Mouse (Mus musculus) lung, adult 2 months (tissue): ENCODE results near the gene Hibch. TPM values are rescaled to one million over a fixed set of nuclear protein-coding genes. Genes with fewer than 3 reads are reported as not detected.
"Not testable (repeated sequence)": the region's sequence is repeated elsewhere in the genome, so short reads cannot be mapped to it uniquely, and the experiment has no call there.

Experiments used
- DNase-seq: peaks from one replicate; pipeline ENCODE4 v3.0.0; 2022
- H3K4me1 ChIP-seq: fragments of 200-500 bp; 2 replicates; pipeline ENCODE4 v1.6.1; 2011; ENCODE audit warnings: low read length; ENCODE audit not compliant: control insufficient read depth, insufficient read depth
- H3K4me3 ChIP-seq: fragments of 200-500 bp; replicated peaks from 2 replicates; pipeline ENCODE3; 2011; ENCODE audit warnings: low read depth, mild to moderate bottlenecking, control low read depth, low read length; ENCODE audit errors: extremely low read depth
- CTCF ChIP-seq: fragments of 200-500 bp; IDR thresholded peaks from 2 replicates; pipeline ENCODE4 v1.5.1; 2011; ENCODE audit warnings: mild to moderate bottlenecking, low read length, control low read depth; ENCODE audit not compliant: insufficient read depth
- POLR2A ChIP-seq: fragments of 200-500 bp; IDR thresholded peaks from 2 replicates; pipeline ENCODE4 v1.6.1; 2011; ENCODE audit warnings: low read depth, mild to moderate bottlenecking, control low read depth, low read length, borderline replicate concordance; ENCODE audit errors: extremely low read depth
- WGBS: fragments of 180-500 bp; shearing (Covaris S2); methylation state at CpG from one replicate; pipeline ENCODE4 v1.1.7; 2018; 5-methylcytosine and 5-hydroxymethylcytosine counted together
- polyA plus RNA-seq: library from polyadenylated mRNA; depleted of rRNA; stranded (reverse); fragments of >200 nt; gene quantifications from 2 replicates; pipeline ENCODE4 v1.2.3, GENCODE M21; 2012

Hibch gene
- polyA plus RNA-seq, 1 experiment: 18.3 TPM

- WGBS: 15% methylated on average over 13 of the region's 13 CpGs
- H3K4me1 ChIP-seq: peaks cover 7% of the 10 kb centered on the region
- peak; percentile 10 for DNase-seq
- H3K4me3 ChIP-seq: peak overlapping the region; percentile 76
- TF ChIP-seq CTCF (no peak), POLR2A (no peak)
Observed at GRCm38 (mm10) chr1:52816232-52816891, 28.4 kb upstream of the Hibch start.

- DNase-seq: peak; percentile 87
- WGBS: under 1% methylated on average over 58 of the region's 59 CpGs
- TF ChIP-seq CTCF (peak; percentile 70), POLR2A (peak; percentile 41; the same call in 1 of the 2 replicates)
- Histone ChIP-seq H3K4me3 (peak within 1 kb of the TSS; percentile 76), H3K4me1 (peaks cover 7% of the 10 kb centered on the region)
Observed at GRCm38 (mm10) chr1:52816910-52817812, 27.6 kb upstream of the Hibch start, which contains the start of gene Inpp1. Gene Inpp1 (minus strand): TSS chr1:52817688.

- Histone ChIP-seq H3K4me1 (peaks cover 7% of the 10 kb centered on the region), H3K4me3 (peak overlapping the region; percentile 76)
- 4% methylated on average over 7 of the region's 7 CpGs for WGBS
- DNase-seq: no peak
- TF ChIP-seq CTCF (no peak), POLR2A (no peak)
Observed at GRCm38 (mm10) chr1:52817813-52818147, 26.9 kb upstream of the Hibch start.

GRCm38 (mm10) chr1:52839099-52839498, 5.6 kb upstream of the Hibch start:
- TF ChIP-seq POLR2A (no peak), CTCF (no peak)
- no peaks in the 10 kb centered on the region for H3K4me1 ChIP-seq
- 98% methylated on average over 3 of the region's 3 CpGs for WGBS

GRCm38 (mm10) chr1:52844354-52844753, 375 bp upstream of the Hibch start:
- no peaks in the 10 kb centered on the region; the same call in 1 of the 2 replicates for H3K4me1 ChIP-seq
- TF ChIP-seq POLR2A: no peak
- H3K4me3 ChIP-seq: no peak overlapping the region
- peak; percentile 15 for DNase-seq
- WGBS: 8% methylated on average over 3 of the region's 3 CpGs

More at GRCm38 (mm10) chr1:52839099-52839498, 5.6 kb upstream of the Hibch start:
- H3K4me3 ChIP-seq: no peak overlapping the region
- DNase-seq: no peak

- 87% methylated on average over 4 of the region's 4 CpGs for WGBS
- H3K4me1 ChIP-seq: no peaks in the 10 kb centered on the region; the same call in 1 of the 2 replicates
- TF ChIP-seq POLR2A (no peak), CTCF (no peak)
- no peak for DNase-seq
- H3K4me3 ChIP-seq: no peak overlapping the region
Observed at GRCm38 (mm10) chr1:52846556-52846955, 1.8 kb downstream of the Hibch start.

GRCm38 (mm10) chr1:52849422-52849821, 4.7 kb downstream of the Hibch start:
- 70% methylated on average over 4 of the region's 4 CpGs for WGBS
- TF ChIP-seq POLR2A (no peak), CTCF (no peak)
- no peak for DNase-seq

GRCm38 (mm10) chr1:52854029-52854428, 9.3 kb downstream of the Hibch start:
- H3K4me3 ChIP-seq, H3K4me1 ChIP-seq, DNase-seq: not testable (repeated sequence)
- 75% methylated on average over 1 of the region's 1 CpGs for WGBS

More at GRCm38 (mm10) chr1:52849422-52849821, 4.7 kb downstream of the Hibch start:
- Histone ChIP-seq H3K4me1 (no peaks in the 10 kb centered on the region; the same call in 1 of the 2 replicates), H3K4me3 (no peak overlapping the region)

- Histone ChIP-seq H3K4me3 (no peak overlapping the region), H3K4me1 (no peaks in the 10 kb centered on the region)
- DNase-seq: no peak
- TF ChIP-seq POLR2A (no peak), CTCF (no peak)
- 83% methylated on average over 7 of the region's 7 CpGs for WGBS
Observed at GRCm38 (mm10) chr1:52855904-52856601, 11.3 kb downstream of the Hibch start.

GRCm38 (mm10) chr1:52864220-52864619, 19.5 kb downstream of the Hibch start:
- H3K4me3 ChIP-seq: no peak overlapping the region
- 100% methylated on average over 1 of the region's 1 CpGs for WGBS
- TF ChIP-seq POLR2A: no peak
- no peak for TF ChIP-seq CTCF
- H3K4me1 ChIP-seq: no peaks in the 10 kb centered on the region
- DNase-seq: no peak
